Mouse (Mus musculus) MEL (cell line): ENCODE results near the gene Igfbp1. TPM values are rescaled to one million over a fixed set of nuclear protein-coding genes. Genes with fewer than 3 reads are reported as not detected.

ENCODE experiments used
- DNase-seq: peaks from one replicate; pipeline ENCODE4 v3.0.0; 2011; ENCODE audit warnings: low read depth, low spot score
- H3K27ac ChIP-seq: 2 replicates; pipeline ENCODE4 v1.5.1; 2012; ENCODE audit warnings: low read depth, mild to moderate bottlenecking, control low read depth, low read length, moderate library complexity; ENCODE audit not compliant: control insufficient read depth
- H3K27me3 ChIP-seq, 2 experiments: fragments of 150-350 bp in 1 of 2; sonication (generic) in 1 of 2; 2 replicates each; pipeline ENCODE4 v1.6.1; 2012; ENCODE audit warnings: low read length in 2 of 2, mild to moderate bottlenecking in 2 of 2, improper control_type of control experiment in 1 of 2, moderate library complexity in 1 of 2; ENCODE audit not compliant: insufficient read depth in 2 of 2, control insufficient read depth in 1 of 2
- H3K36me3 ChIP-seq, 2 experiments: 2 replicates each; pipeline ENCODE4 v1.6.1; 2012 to 2014; ENCODE audit warnings: low read length in 2 of 2, improper control_type of control experiment in 1 of 2, inconsistent platforms in 1 of 2, mild to moderate bottlenecking in 1 of 2; ENCODE audit not compliant: insufficient read depth in 2 of 2, control insufficient read depth in 1 of 2
- H3K4me1 ChIP-seq, 2 experiments: fragments of 150-350 bp in 1 of 2; sonication (generic) in 1 of 2; 2 replicates each; pipeline ENCODE4 v1.6.1; 2012; ENCODE audit warnings: low read length in 2 of 2, improper control_type of control experiment in 1 of 2, mild to moderate bottlenecking in 1 of 2; ENCODE audit not compliant: insufficient read depth in 2 of 2, control insufficient read depth in 1 of 2
- H3K4me3 ChIP-seq, 2 experiments: fragments of 150-350 bp in 1 of 2; sonication (generic) in 1 of 2; 2 replicates each; pipeline ENCODE4 v1.5.1; 2012; ENCODE audit warnings: low read depth in 2 of 2, low read length in 2 of 2, mild to moderate bottlenecking in 2 of 2, moderate library complexity in 2 of 2, control low read depth in 1 of 2, improper control_type of control experiment in 1 of 2; ENCODE audit not compliant: control insufficient read depth in 1 of 2, insufficient read depth in 1 of 2
- H3K79me2 ChIP-seq: 2 replicates; pipeline ENCODE4 v1.6.1; 2012; ENCODE audit warnings: mild to moderate bottlenecking, low read length, moderate library complexity; ENCODE audit not compliant: control insufficient read depth, poor library complexity, insufficient read depth
- H3K9ac ChIP-seq: 2 replicates; pipeline ENCODE4 v1.6.1; 2012; ENCODE audit warnings: low read depth, mild to moderate bottlenecking, control low read depth, low read length, moderate library complexity; ENCODE audit not compliant: control insufficient read depth, poor library complexity, severe bottlenecking
- H3K9me3 ChIP-seq: fragments of 150-350 bp; sonication (generic); replicated peaks from 2 replicates; pipeline ENCODE4 v1.6.1; 2012; ENCODE audit warnings: mild to moderate bottlenecking, low read length, improper control_type of control experiment, moderate library complexity; ENCODE audit not compliant: insufficient read depth
- CTCF ChIP-seq, 3 experiments: IDR thresholded peaks in 2 of 3; conservative IDR thresholded peaks in 1 of 3; 2 replicates each; pipeline ENCODE4 v1.5.1; 2011 to 2012; ENCODE audit warnings: low read length in 3 of 3, low read depth in 2 of 3, mild to moderate bottlenecking in 2 of 3, improper control_type of control experiment in 1 of 3, inconsistent platforms in 1 of 3, mixed read lengths in 1 of 3, moderate library complexity in 1 of 3; ENCODE audit not compliant: control insufficient read depth in 1 of 3, insufficient read depth in 1 of 3, poor library complexity in 1 of 3, severe bottlenecking in 1 of 3
- GABPA ChIP-seq: IDR thresholded peaks from 2 replicates; pipeline ENCODE4 v1.6.1; 2012; ENCODE audit warnings: low read depth, mild to moderate bottlenecking, inconsistent platforms, low read length, improper control_type of control experiment, moderate library complexity
- KAT2A ChIP-seq: conservative IDR thresholded peaks from 2 replicates; pipeline ENCODE4 v1.6.1; 2012; ENCODE audit warnings: low read depth, low read length, improper control_type of control experiment, inconsistent platforms
- MAFK ChIP-seq: IDR thresholded peaks from 2 replicates; pipeline ENCODE4 v1.6.1; 2011; ENCODE audit warnings: low read depth, mild to moderate bottlenecking, low read length, improper control_type of control experiment, borderline replicate concordance
- MAX ChIP-seq: IDR thresholded peaks from 2 replicates; pipeline ENCODE4 v1.6.1; 2011; ENCODE audit warnings: low read length, improper control_type of control experiment
- MAZ ChIP-seq: IDR thresholded peaks from 2 replicates; pipeline ENCODE4 v1.6.1; 2012; ENCODE audit warnings: low read depth, mild to moderate bottlenecking, inconsistent platforms, low read length, improper control_type of control experiment
- MEF2A ChIP-seq: IDR thresholded peaks from 2 replicates; pipeline ENCODE4 v1.6.1; 2014; ENCODE audit warnings: low read depth, mild to moderate bottlenecking, inconsistent platforms, low read length, improper control_type of control experiment; ENCODE audit not compliant: poor library complexity, insufficient replicate concordance, severe bottlenecking; ENCODE audit errors: extremely low read depth
- MYB ChIP-seq: IDR thresholded peaks from 2 replicates; pipeline ENCODE4 v1.6.1; 2011; ENCODE audit warnings: mild to moderate bottlenecking, low read depth, low read length, improper control_type of control experiment
- NRF1 ChIP-seq: IDR thresholded peaks from 2 replicates; pipeline ENCODE4 v1.6.1; 2014; ENCODE audit warnings: low read depth, mild to moderate bottlenecking, inconsistent platforms, low read length, improper control_type of control experiment, moderate library complexity; ENCODE audit not compliant: poor library complexity, insufficient read depth, severe bottlenecking
- POLR2AphosphoS2 ChIP-seq: IDR thresholded peaks from 2 replicates; pipeline ENCODE4 v1.6.1; 2011; ENCODE audit warnings: low read length, improper control_type of control experiment
- POLR2AphosphoS5 ChIP-seq: IDR thresholded peaks from 2 replicates; pipeline ENCODE4 v1.6.1; 2012; ENCODE audit warnings: low read depth, borderline replicate concordance, mild to moderate bottlenecking, inconsistent platforms, low read length, moderate library complexity, mixed read lengths
- SIN3A ChIP-seq: IDR thresholded peaks from 2 replicates; pipeline ENCODE4 v1.6.1; 2012; ENCODE audit warnings: low read length, improper control_type of control experiment, inconsistent platforms
- TAL1 ChIP-seq: IDR thresholded peaks from 2 replicates; pipeline ENCODE4 v1.6.1; 2012; ENCODE audit warnings: mild to moderate bottlenecking, inconsistent platforms, low read length, moderate library complexity, mixed read lengths
- TBP ChIP-seq: IDR thresholded peaks from 2 replicates; pipeline ENCODE4 v1.8.0; 2011; ENCODE audit warnings: low read depth, low read length, improper control_type of control experiment
- TCF12 ChIP-seq: IDR thresholded peaks from 2 replicates; pipeline ENCODE4 v1.6.1; 2014; ENCODE audit warnings: low read depth, mild to moderate bottlenecking, inconsistent platforms, low read length, improper control_type of control experiment, moderate library complexity
- USF2 ChIP-seq, 2 experiments: IDR thresholded peaks; 2 replicates each; pipeline ENCODE4 v1.6.1; 2011 to 2012; ENCODE audit warnings: improper control_type of control experiment in 2 of 2, low read length in 2 of 2, borderline replicate concordance in 1 of 2, inconsistent platforms in 1 of 2, low read depth in 1 of 2, mild to moderate bottlenecking in 1 of 2; ENCODE audit not compliant: insufficient read depth in 1 of 2
- ZC3H11A ChIP-seq: IDR thresholded peaks from 2 replicates; pipeline ENCODE4 v1.6.1; 2012; ENCODE audit warnings: low read depth, mild to moderate bottlenecking, inconsistent platforms, low read length, improper control_type of control experiment
- ZMIZ1 ChIP-seq: IDR thresholded peaks from 2 replicates; pipeline ENCODE4 v1.6.1; 2012; ENCODE audit warnings: low read depth, mild to moderate bottlenecking, inconsistent platforms, low read length, improper control_type of control experiment, moderate library complexity
- ZNF384 ChIP-seq: IDR thresholded peaks from 2 replicates; pipeline ENCODE4 v1.6.1; 2012; ENCODE audit warnings: low read depth, mild to moderate bottlenecking, inconsistent platforms, low read length, improper control_type of control experiment
- polyA plus RNA-seq, 2 experiments: library from polyadenylated mRNA; stranded (reverse) in 1 of 2; unstranded in 1 of 2; fragments of >175 nt in 1 of 2; fragments of >200 nt in 1 of 2; gene quantifications; 2 replicates each; pipeline versions ENCODE4 v1.2.1 to v1.2.4; 2012; ENCODE audit warnings: low replicate concordance in 2 of 2, low read depth in 1 of 2; ENCODE audit not compliant: insufficient read length in 2 of 2, insufficient read depth in 1 of 2, missing spikeins in 1 of 2
- total RNA-seq: library from RNA; depleted of rRNA; stranded (reverse); fragments of 300-350 nt; gene quantifications from 2 replicates; pipeline ENCODE4 v1.2.3, GENCODE M21; 2012

Igfbp1 gene
- total and polyA plus RNA-seq, 3 experiments: not detected

- H3K36me3 ChIP-seq: no peaks in the 10 kb centered on the region
- no peak overlapping the region for H3K27ac ChIP-seq
- no peaks in the 10 kb centered on the region for H3K4me1 ChIP-seq
- no peaks in the 10 kb centered on the region for H3K79me2 ChIP-seq
- TF ChIP-seq CTCF (IDR thresholded peaks at IDR 0.05 in 2 of 3, conservative IDR thresholded peaks at IDR 0.05 in 1 of 3; ENCODE audit: control insufficient read depth in 1 of 3, insufficient read depth in 1 of 3, low read depth in 2 of 3, low read length in 3 of 3, poor library complexity in 1 of 3, severe bottlenecking in 1 of 3) (peak; percentile 13 to 33 (median 32); a peak in 4 of 6 replicates), ZMIZ1 (no peak), ZC3H11A (no peak), MAFK (no peak), KAT2A (no peak), TCF12 (no peak), MEF2A (no peak), USF2 (IDR thresholded peaks at IDR 0.05; ENCODE audit: borderline replicate concordance in 1 of 2, insufficient read depth in 1 of 2, low read depth in 1 of 2, low read length in 2 of 2) (no peak)
- H3K9ac ChIP-seq: no peak overlapping the region
- no peaks in the 10 kb centered on the region for H3K27me3 ChIP-seq
- no peak for DNase-seq
- no peak overlapping the region for H3K4me3 ChIP-seq
- H3K9me3 ChIP-seq: no peaks in the 10 kb centered on the region
Measured at GRCm38 (mm10) chr11:7194432-7195311, 2.9 kb upstream of the Igfbp1 start.

DNA sequence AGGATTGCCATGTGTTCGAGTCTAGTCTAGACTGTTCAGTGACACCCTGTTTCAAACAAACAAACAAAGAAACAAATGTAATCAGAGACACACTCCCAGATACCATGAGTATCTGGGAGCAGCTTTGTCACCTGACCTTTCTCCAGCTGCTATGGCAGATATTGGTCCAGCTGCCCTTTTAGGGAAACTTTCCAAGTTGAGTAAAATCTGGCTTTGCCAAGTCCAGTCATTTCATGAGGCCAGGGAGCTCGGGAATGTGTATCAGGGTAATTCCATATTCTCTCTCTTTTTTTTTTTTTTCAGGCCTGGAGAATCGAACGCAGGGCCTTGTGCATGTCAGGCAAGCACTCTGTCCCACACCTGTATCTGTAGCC is 2.3 kb upstream of the Igfbp1 start:
- Histone ChIP-seq H3K4me3 (no peak overlapping the region), H3K4me1 (no peaks in the 10 kb centered on the region), H3K27me3 (no peaks in the 10 kb centered on the region), H3K9me3 (no peaks in the 10 kb centered on the region), H3K9ac (no peak overlapping the region), H3K27ac (no peak overlapping the region), H3K79me2 (no peaks in the 10 kb centered on the region), H3K36me3 (no peaks in the 10 kb centered on the region)
- TF ChIP-seq ZC3H11A (no peak), TAL1 (no peak), MAX (no peak), NRF1 (no peak), TBP (no peak), SIN3A (no peak), ZMIZ1 (no peak), ZNF384 (no peak), TCF12 (no peak), GABPA (no peak), POLR2AphosphoS2 (no peak), POLR2AphosphoS5 (no peak), USF2 (IDR thresholded peaks at IDR 0.05; ENCODE audit: borderline replicate concordance in 1 of 2, insufficient read depth in 1 of 2, low read depth in 1 of 2, low read length in 2 of 2) (no peak), MAZ (no peak), MYB (no peak), MEF2A (no peak)
- no peak for DNase-seq
